Mouse (Mus musculus) bone marrow, adult 2 months (tissue): ENCODE measurements around the gene Gm20422.

ENCODE experiments used
- CTCF ChIP-seq: fragments of 200-500 bp; IDR thresholded peaks from 2 replicates; pipeline ENCODE4 v1.5.1; 2011; ENCODE audit warnings: low read length, control low read depth; ENCODE audit not compliant: control insufficient read depth, insufficient read depth
- POLR2A ChIP-seq: fragments of 200-500 bp; IDR thresholded peaks from 2 replicates; pipeline ENCODE4 v1.6.1; 2011; ENCODE audit warnings: low read depth, mild to moderate bottlenecking, control low read depth, low read length, borderline replicate concordance; ENCODE audit not compliant: control insufficient read depth

DNA sequence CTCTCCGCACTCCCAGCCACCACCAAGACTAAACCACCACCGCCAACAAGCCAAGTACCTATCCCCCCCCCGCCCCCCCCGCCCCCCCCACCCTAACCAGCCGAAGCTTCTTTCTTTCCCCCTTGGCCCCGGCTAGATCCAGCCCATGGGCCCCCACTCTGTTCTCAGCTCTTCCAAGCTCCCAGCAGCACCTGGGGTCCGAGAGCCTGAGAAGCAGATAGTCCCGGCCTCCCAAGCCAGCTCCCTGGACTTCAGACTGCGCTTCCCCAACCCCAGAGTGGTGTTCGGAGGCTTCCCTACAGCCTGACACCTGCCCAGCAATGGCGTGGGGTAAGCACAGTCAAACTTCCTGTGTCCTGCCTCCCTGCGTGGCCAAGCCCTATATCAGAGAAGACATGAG, 2.4 kb upstream of the Gm20422 start:
- TF ChIP-seq CTCF (no peak), POLR2A (no peak)
